Mouse (Mus musculus) heart, postnatal 0 days (tissue): ENCODE measurements around the gene Ccdc3. TPM values are rescaled to one million over a fixed set of nuclear protein-coding genes. Genes with fewer than 3 reads are reported as not detected.

Experiments used
- ATAC-seq: fragments of 200-750 bp; cut with Nextera tagmentation; 2 replicates; pipeline ENCODE4 v1.8.0; 2017; ENCODE audit warnings: low read depth, moderate number of reproducible peaks, moderate library complexity; ENCODE audit not compliant: insufficient read depth
- DNase-seq: peaks from one replicate; pipeline ENCODE4 v3.0.0-alpha.2; 2016; ENCODE audit warnings: low spot score
- H3K27ac ChIP-seq: fragments of 300-500 bp; sonication (generic); 2 replicates; pipeline ENCODE4 v1.5.1; 2014; ENCODE audit warnings: low read depth, mild to moderate bottlenecking
- H3K27me3 ChIP-seq: fragments of 300-500 bp; sonication (generic); 2 replicates; pipeline ENCODE4 v1.6.1; 2014; ENCODE audit warnings: low read length, mixed read lengths; ENCODE audit not compliant: control insufficient read depth, insufficient read depth
- H3K36me3 ChIP-seq: fragments of 300-500 bp; sonication (generic); replicated peaks from 2 replicates; pipeline ENCODE4 v1.6.1; 2014; ENCODE audit warnings: low read length, mixed read lengths; ENCODE audit not compliant: control insufficient read depth, insufficient read depth
- H3K4me1 ChIP-seq: fragments of 300-500 bp; sonication (generic); 2 replicates; pipeline ENCODE4 v1.6.1; 2014; ENCODE audit warnings: antibody characterized with exemption; ENCODE audit not compliant: control insufficient read depth, insufficient read depth
- H3K4me2 ChIP-seq: fragments of 300-500 bp; sonication (generic); 2 replicates; pipeline ENCODE4 v1.6.1; 2014; ENCODE audit warnings: low read depth, mild to moderate bottlenecking, low read length, moderate library complexity
- H3K4me3 ChIP-seq: fragments of 300-500 bp; sonication (generic); 2 replicates; pipeline ENCODE4 v1.5.1; 2014; ENCODE audit warnings: low read depth, low read length
- H3K9ac ChIP-seq: fragments of 300-500 bp; sonication (generic); replicated peaks from 2 replicates; pipeline ENCODE4 v1.6.1; 2014; ENCODE audit warnings: low read depth, low read length, mixed read lengths
- H3K9me3 ChIP-seq: fragments of 300-500 bp; sonication (generic); replicated peaks from 2 replicates; pipeline ENCODE4 v1.6.1; 2016; ENCODE audit warnings: low read length; ENCODE audit not compliant: control insufficient read depth
- CTCF ChIP-seq: IDR thresholded peaks from 2 replicates; pipeline ENCODE4 v1.5.1; 2016; ENCODE audit warnings: antibody characterized with exemption, control low read depth, low read depth
- EP300 ChIP-seq: IDR thresholded peaks from 2 replicates; pipeline ENCODE4 v1.6.1; 2016; ENCODE audit warnings: antibody characterized with exemption, low read depth
- WGBS: fragments of 180-500 bp; shearing (Covaris S2); extraction: QIAGEN DNeasy Blood & Tissue Kit; methylation state at CpG from one replicate; pipeline ENCODE4 v1.1.7; 2014; 5-methylcytosine and 5-hydroxymethylcytosine counted together
- polyA plus RNA-seq: library from polyadenylated mRNA; unstranded; fragments of >200 nt; fragmentation: Nextera tagmentation; extraction: Ambion mirVana; gene quantifications from 2 replicates; pipeline ENCODE4 v1.2.1, GENCODE M21; 2015
- total RNA-seq: library from RNA; depleted of rRNA; stranded (reverse); fragments of >200 nt; gene quantifications from 2 replicates; pipeline ENCODE4 v1.2.3, GENCODE M21; 2014; ENCODE audit warnings: low replicate concordance

The Ccdc3 gene
- total and polyA plus RNA-seq, 2 experiments from 2014 or later = 3.7 to 9.7 TPM

DNA sequence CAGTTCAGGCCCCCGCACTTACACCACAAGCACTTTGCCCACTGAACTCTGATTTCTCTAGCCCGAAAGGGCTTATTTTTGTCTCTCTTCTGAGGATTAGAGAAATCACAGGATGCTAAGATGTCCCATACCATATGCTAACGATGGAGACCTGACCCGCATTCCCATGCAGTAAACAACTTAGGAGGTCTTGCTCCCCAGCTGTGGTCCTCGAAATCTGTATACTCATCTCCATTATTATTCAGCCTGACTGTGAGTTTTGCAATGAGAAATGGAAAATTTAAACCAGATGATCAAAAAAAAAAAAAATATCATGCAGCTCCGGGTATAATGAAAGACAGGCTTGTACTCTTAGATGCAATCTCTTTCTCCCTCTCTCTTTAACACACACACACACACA, 38.4 kb upstream of the Ccdc3 start:
- no peak overlapping the region for H3K9ac ChIP-seq
- DNase-seq (no peak), ATAC-seq (no peak)
- H3K27me3 ChIP-seq = no peaks in the 10 kb centered on the region
- 76% methylated on average over 6 of the region's 6 CpGs for WGBS
- H3K4me2 ChIP-seq = no peak overlapping the region
- TF ChIP-seq EP300 (no peak), CTCF (no peak)
- H3K4me1 ChIP-seq = 0 out of 2 replicates have a peak, but pooled peaks cover 3% of the 10 kb centered on the region
- H3K4me3 ChIP-seq = no peak overlapping the region
- H3K27ac ChIP-seq = no peak overlapping the region
- 0 out of 2 replicates have a peak, but pooled peaks cover 5% of the 10 kb centered on the region for H3K9me3 ChIP-seq
- H3K36me3 ChIP-seq = no peaks in the 10 kb centered on the region

- DNase-seq (no peak), ATAC-seq (no peak)
- 0 out of 2 replicates have a peak, but pooled peaks cover 3% of the 10 kb centered on the region for H3K4me1 ChIP-seq
- no peaks in the 10 kb centered on the region for H3K36me3 ChIP-seq
- no peaks in the 10 kb centered on the region for H3K27me3 ChIP-seq
- TF ChIP-seq EP300 (no peak), CTCF (no peak)
- H3K4me2 ChIP-seq = no peak overlapping the region
- H3K4me3 ChIP-seq = no peak overlapping the region
- WGBS = 76% methylated on average over 10 of the region's 10 CpGs
- no peak overlapping the region for H3K27ac ChIP-seq
- H3K9me3 ChIP-seq = peaks cover 6% of the 10 kb centered on the region; the same call in 1 of the 2 replicates
- H3K9ac ChIP-seq = no peak overlapping the region
These were observed 35.8 kb upstream of the Ccdc3 start for GRCm38 (mm10) chr2:5101743-5102245.

GRCm38 (mm10) chr2:5102891-5103290, 34.7 kb upstream of the Ccdc3 start:
- H3K9me3 ChIP-seq = peaks cover 14% of the 10 kb centered on the region; the same call in 1 of the 2 replicates
- H3K4me1 ChIP-seq = 0 out of 2 replicates have a peak, but pooled peaks cover 2% of the 10 kb centered on the region
- no peak overlapping the region for H3K9ac ChIP-seq
- no peak overlapping the region for H3K4me3 ChIP-seq
- H3K27ac ChIP-seq = no peak overlapping the region
- TF ChIP-seq CTCF = no peak
- TF ChIP-seq EP300 = no peak
- ATAC-seq (no peak), DNase-seq (no peak)
- no peaks in the 10 kb centered on the region for H3K36me3 ChIP-seq
- no peaks in the 10 kb centered on the region for H3K27me3 ChIP-seq
- no peak overlapping the region for H3K4me2 ChIP-seq
- WGBS = 43% methylated on average over 1 of the region's 1 CpGs

DNA sequence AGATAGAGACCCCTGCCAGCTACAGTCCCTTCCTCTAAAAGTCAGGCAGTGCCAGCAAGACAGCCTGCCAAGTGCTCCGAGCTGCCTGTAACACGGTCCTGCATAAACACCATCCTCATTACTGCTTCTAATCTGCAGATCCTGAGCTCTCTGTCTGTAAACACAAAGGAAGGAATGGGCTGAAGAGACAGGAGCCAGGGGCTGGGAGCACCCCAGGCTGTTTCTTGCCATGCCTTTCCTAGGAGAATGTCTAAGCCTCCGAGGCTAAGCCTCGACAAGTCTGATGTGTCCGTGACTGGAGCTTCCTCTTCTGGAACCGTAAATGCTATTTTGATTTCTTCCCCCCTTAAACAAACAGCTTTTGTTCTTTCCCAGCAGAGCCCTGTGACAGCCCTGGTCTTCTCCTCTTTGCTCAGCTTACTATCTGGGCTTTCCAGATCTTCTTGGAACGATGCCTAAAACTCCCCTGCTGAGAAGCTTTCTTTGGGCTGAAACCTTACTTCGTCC, 24.7 kb upstream of the Ccdc3 start:
- Histone ChIP-seq H3K36me3 (no peaks in the 10 kb centered on the region), H3K9me3 (peaks cover 4% of the 10 kb centered on the region; the same call in 1 of the 2 replicates), H3K4me2 (peak overlapping the region; percentile 9; the same call in 1 of the 2 replicates), H3K4me3 (no peak overlapping the region), H3K27ac (peak overlapping the region; percentile 4; the same call in 1 of the 2 replicates), H3K9ac (no peak overlapping the region), H3K4me1 (no peaks in the 10 kb centered on the region), H3K27me3 (no peaks in the 10 kb centered on the region)
- ATAC-seq (no peak), DNase-seq (peak; percentile 43)
- no peak for TF ChIP-seq CTCF
- TF ChIP-seq EP300 = no peak
- WGBS = 22% methylated on average over 8 of the region's 8 CpGs

DNA sequence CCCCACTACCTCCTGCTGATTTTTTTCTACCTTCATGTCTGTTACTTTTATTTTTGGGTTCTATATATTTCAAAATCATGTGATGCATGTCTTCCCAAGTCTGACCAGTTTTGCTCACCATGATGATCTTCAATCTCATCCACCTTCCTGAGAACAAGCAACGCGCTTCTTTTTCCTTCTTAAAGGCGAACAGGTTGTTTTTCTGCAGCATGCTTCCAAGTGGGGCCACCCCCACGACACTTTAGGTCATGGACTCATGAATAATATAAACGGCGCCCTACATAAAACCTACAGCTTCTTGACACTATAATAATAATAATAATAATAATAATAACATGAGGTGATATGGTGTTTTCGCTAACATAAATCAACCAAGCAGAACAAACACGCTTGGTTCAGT, 23.2 kb upstream of the Ccdc3 start:
- TF ChIP-seq CTCF (no peak), EP300 (no peak)
- Histone ChIP-seq H3K4me2 (no peak overlapping the region), H3K4me1 (no peaks in the 10 kb centered on the region)

More for the DNA sequence above, 23.2 kb upstream of the Ccdc3 start:
- WGBS = 93% methylated on average over 8 of the region's 8 CpGs
- Histone ChIP-seq H3K27ac (no peak overlapping the region), H3K9ac (no peak overlapping the region), H3K9me3 (0 out of 2 replicates have a peak, but pooled peaks cover 3% of the 10 kb centered on the region), H3K36me3 (no peaks in the 10 kb centered on the region), H3K4me3 (no peak overlapping the region), H3K27me3 (no peaks in the 10 kb centered on the region)
- ATAC-seq (no peak), DNase-seq (no peak)
